Mouse (Mus musculus): ENCODE results near the gene Dock10. TPM values are rescaled to one million over a fixed set of nuclear protein-coding genes. Genes with fewer than 3 reads are reported as not detected.

Gene Dock10
- polyA plus RNA-seq, 2 experiments: 8.2 to 9.1 TPM

DNA sequence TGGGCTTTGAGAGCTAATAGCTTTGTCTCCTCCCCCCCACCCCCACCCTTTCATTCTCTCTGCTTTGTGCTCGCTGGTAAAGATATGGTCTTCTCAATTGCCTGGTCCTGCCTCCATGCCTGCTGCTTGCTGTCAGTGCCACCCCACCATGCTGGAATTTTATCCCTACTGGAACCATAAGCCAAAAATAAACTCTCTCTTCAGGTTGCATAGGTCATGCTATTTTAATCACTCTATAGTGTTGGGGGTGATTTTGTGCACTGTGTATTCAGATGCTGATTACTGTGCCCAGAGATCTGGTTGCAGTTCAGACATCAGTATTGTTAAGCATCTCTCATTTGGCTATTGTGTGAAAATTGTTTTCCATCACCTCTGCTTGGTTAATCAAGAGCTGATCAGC is 18.9 kb downstream of the Dock10 start:
- ATAC-seq (ENCODE audit: low FRiP score, low read depth): no peak
- no peaks in the 10 kb centered on the region for H3K27me3 ChIP-seq (ENCODE audit: control insufficient read depth, insufficient read depth, low read length)

DNA sequence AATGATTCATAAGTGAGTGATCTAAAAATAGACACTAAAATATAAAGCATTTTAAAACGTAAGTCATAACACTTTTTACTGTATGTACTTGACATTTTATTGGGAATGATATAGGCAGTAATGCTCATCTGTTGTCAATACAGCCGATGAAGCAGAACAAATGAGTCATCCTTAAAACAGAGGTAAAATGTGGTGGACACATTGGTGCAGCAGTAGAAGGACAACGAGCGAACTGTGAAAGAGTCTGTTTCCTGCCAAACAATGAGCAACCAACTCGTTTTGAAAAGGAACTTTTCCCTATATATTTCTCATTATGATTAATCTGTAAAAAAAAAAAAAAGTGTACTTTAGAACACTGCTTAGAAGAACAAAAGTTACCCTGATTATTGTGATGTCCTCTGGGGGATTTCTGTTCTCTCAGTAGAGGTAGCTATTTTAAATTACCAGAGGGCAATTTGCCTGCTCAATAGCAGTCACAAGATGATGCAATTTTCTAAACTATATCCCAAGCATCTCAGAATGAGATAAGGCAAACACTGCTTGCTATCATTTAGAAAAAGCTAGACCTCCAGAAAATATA is 20.4 kb downstream of the Dock10 start:
- Histone ChIP-seq H3K27me3 (ENCODE audit: control insufficient read depth, insufficient read depth, low read length) (no peaks in the 10 kb centered on the region), H3K9ac (ENCODE audit: low read depth, low read length, severe bottlenecking) (no peak overlapping the region), H3K4me1 (ENCODE audit: control insufficient read depth, insufficient read depth, low read length) (no peaks in the 10 kb centered on the region), H3K9me3 (ENCODE audit: control insufficient read depth, low read length) (no peaks in the 10 kb centered on the region), H3K4me2 (replicated peaks; ENCODE audit: low read depth, low read length, severe bottlenecking) (no peak overlapping the region), H3K4me3 (replicated peaks; ENCODE audit: low read length) (no peak overlapping the region), H3K27ac (replicated peaks; ENCODE audit: low read depth, low read length) (no peak overlapping the region), H3K36me3 (ENCODE audit: control insufficient read depth, insufficient read depth, low read length) (no peaks in the 10 kb centered on the region)
- DNase-seq (ENCODE audit: low spot score): no peak
- ATAC-seq (ENCODE audit: low FRiP score, low read depth): no peak
- 58% methylated on average over 5 of the region's 5 CpGs for WGBS
- no peak for TF ChIP-seq POLR2A (IDR thresholded peaks at IDR 0.05; ENCODE audit: borderline replicate concordance, extremely low read depth, insufficient read depth, insufficient read length)

More for the DNA sequence above, 18.9 kb downstream of the Dock10 start:
- Histone ChIP-seq H3K9ac (ENCODE audit: low read depth, low read length, severe bottlenecking) (no peak overlapping the region), H3K27ac (replicated peaks; ENCODE audit: low read depth, low read length) (no peak overlapping the region), H3K36me3 (ENCODE audit: control insufficient read depth, insufficient read depth, low read length) (no peaks in the 10 kb centered on the region), H3K4me1 (ENCODE audit: control insufficient read depth, insufficient read depth, low read length) (no peaks in the 10 kb centered on the region), H3K9me3 (ENCODE audit: control insufficient read depth, low read length) (no peaks in the 10 kb centered on the region), H3K4me3 (replicated peaks; ENCODE audit: low read length) (no peak overlapping the region), H3K4me2 (replicated peaks; ENCODE audit: low read depth, low read length, severe bottlenecking) (no peak overlapping the region)
- WGBS: 59% methylated on average over 1 of the region's 1 CpGs
- no peak for DNase-seq (ENCODE audit: low spot score)
- no peak for TF ChIP-seq POLR2A (IDR thresholded peaks at IDR 0.05; ENCODE audit: borderline replicate concordance, extremely low read depth, insufficient read depth, insufficient read length)

DNA sequence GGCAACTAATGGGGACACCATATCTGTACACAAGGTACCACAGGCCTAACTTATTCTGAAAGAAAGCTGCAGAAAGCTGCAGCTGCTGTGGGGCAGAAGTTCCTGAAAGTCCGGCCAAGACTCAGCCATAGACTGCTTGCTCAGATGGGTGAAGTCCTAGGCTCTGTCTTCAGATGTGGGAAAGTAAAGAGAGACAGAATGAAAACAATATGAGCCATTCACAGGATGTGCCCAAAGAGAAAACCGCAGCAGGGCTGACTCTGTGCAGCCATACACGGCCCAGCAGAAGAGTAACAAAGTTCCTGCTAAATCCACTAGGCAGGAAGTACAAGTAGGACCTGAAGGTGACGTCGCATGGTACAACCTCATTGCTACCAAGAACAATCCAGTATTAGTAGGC is 27.7 kb downstream of the Dock10 start:
- no peaks in the 10 kb centered on the region for H3K36me3 ChIP-seq (ENCODE audit: control insufficient read depth, insufficient read depth, low read length)
- no peaks in the 10 kb centered on the region for H3K9me3 ChIP-seq (ENCODE audit: control insufficient read depth, low read length)
- H3K4me2 ChIP-seq (replicated peaks; ENCODE audit: low read depth, low read length, severe bottlenecking): no peak overlapping the region
- no peak overlapping the region for H3K9ac ChIP-seq (ENCODE audit: low read depth, low read length, severe bottlenecking)
- H3K4me1 ChIP-seq (ENCODE audit: control insufficient read depth, insufficient read depth, low read length): 0 out of 2 replicates have a peak, but pooled peaks cover 3% of the 10 kb centered on the region
- H3K27ac ChIP-seq (replicated peaks; ENCODE audit: low read depth, low read length): no peak overlapping the region
- 80% methylated on average over 5 of the region's 5 CpGs for WGBS
- no peak overlapping the region for H3K4me3 ChIP-seq (replicated peaks; ENCODE audit: low read length)
- DNase-seq (ENCODE audit: low spot score): no peak
- no peak for ATAC-seq (ENCODE audit: low FRiP score, low read depth)
- H3K27me3 ChIP-seq (ENCODE audit: control insufficient read depth, insufficient read depth, low read length): no peaks in the 10 kb centered on the region
- no peak for TF ChIP-seq POLR2A (IDR thresholded peaks at IDR 0.05; ENCODE audit: borderline replicate concordance, extremely low read depth, insufficient read depth, insufficient read length)

- Histone ChIP-seq H3K4me3 (replicated peaks; ENCODE audit: low read length) (no peak overlapping the region), H3K27me3 (ENCODE audit: control insufficient read depth, insufficient read depth, low read length) (no peaks in the 10 kb centered on the region), H3K27ac (replicated peaks; ENCODE audit: low read depth, low read length) (no peak overlapping the region), H3K4me1 (ENCODE audit: control insufficient read depth, insufficient read depth, low read length) (0 out of 2 replicates have a peak, but pooled peaks cover 3% of the 10 kb centered on the region), H3K9ac (ENCODE audit: low read depth, low read length, severe bottlenecking) (no peak overlapping the region), H3K4me2 (replicated peaks; ENCODE audit: low read depth, low read length, severe bottlenecking) (no peak overlapping the region), H3K36me3 (ENCODE audit: control insufficient read depth, insufficient read depth, low read length) (no peaks in the 10 kb centered on the region), H3K9me3 (ENCODE audit: control insufficient read depth, low read length) (no peaks in the 10 kb centered on the region)
- DNase-seq (ENCODE audit: low spot score) (no peak), ATAC-seq (ENCODE audit: low FRiP score, low read depth) (no peak)
- 83% methylated on average over 4 of the region's 4 CpGs for WGBS
- TF ChIP-seq POLR2A (IDR thresholded peaks at IDR 0.05; ENCODE audit: borderline replicate concordance, extremely low read depth, insufficient read depth, insufficient read length): no peak
Measured at GRCm38 (mm10) chr1:80730174-80730573, 28.2 kb downstream of the Dock10 start.

- Histone ChIP-seq H3K4me3 (replicated peaks; ENCODE audit: low read length) (no peak overlapping the region), H3K4me1 (ENCODE audit: control insufficient read depth, insufficient read depth, low read length) (0 out of 2 replicates have a peak, but pooled peaks cover 3% of the 10 kb centered on the region), H3K27ac (replicated peaks; ENCODE audit: low read depth, low read length) (no peak overlapping the region), H3K9me3 (ENCODE audit: control insufficient read depth, low read length) (no peaks in the 10 kb centered on the region), H3K4me2 (replicated peaks; ENCODE audit: low read depth, low read length, severe bottlenecking) (no peak overlapping the region), H3K36me3 (ENCODE audit: control insufficient read depth, insufficient read depth, low read length) (no peaks in the 10 kb centered on the region), H3K27me3 (ENCODE audit: control insufficient read depth, insufficient read depth, low read length) (no peaks in the 10 kb centered on the region), H3K9ac (ENCODE audit: low read depth, low read length, severe bottlenecking) (no peak overlapping the region)
- no peak for DNase-seq (ENCODE audit: low spot score)
- no peak for ATAC-seq (ENCODE audit: low FRiP score, low read depth)
- 47% methylated on average over 1 of the region's 1 CpGs for WGBS
- no peak for TF ChIP-seq POLR2A (IDR thresholded peaks at IDR 0.05; ENCODE audit: borderline replicate concordance, extremely low read depth, insufficient read depth, insufficient read length)
Measured at GRCm38 (mm10) chr1:80728183-80728582, 30.1 kb downstream of the Dock10 start.

All from limb, embryonic 14.5 days (tissue).